Mouse (Mus musculus) liver (tissue): ENCODE data around the gene Il5.

Source experiments
- DNase-seq: peaks from one replicate; pipeline ENCODE4 v3.0.0-alpha.2; 2020; ENCODE audit warnings: mixed read lengths

Il5 gene

GRCm38 (mm10) chr11:53720715-53721114 is at the start of gene Il5:
Gene Il5 (plus strand): TSS chr11:53720794.
- no peak for DNase-seq

DNA sequence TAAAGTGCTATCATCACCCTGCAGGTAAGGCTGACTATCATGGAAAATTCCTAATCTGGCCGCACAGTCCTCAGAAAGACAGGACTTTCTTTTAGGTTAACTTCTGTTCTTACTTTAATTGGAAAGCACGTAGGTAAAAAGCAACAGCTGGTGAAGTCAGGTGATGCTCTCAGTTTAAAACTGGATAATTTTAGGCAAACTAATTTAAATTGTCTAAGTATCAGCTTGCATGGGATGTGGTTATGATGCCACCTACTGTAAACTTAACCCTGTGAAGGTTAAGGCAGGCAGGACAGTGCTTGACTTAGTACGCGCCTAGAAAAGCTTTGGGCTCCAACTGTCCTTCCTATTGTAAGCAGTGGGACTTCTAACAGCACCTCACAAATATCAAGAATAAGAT is 49.2 kb upstream of the Il5 start:
- no peak for DNase-seq

DNA sequence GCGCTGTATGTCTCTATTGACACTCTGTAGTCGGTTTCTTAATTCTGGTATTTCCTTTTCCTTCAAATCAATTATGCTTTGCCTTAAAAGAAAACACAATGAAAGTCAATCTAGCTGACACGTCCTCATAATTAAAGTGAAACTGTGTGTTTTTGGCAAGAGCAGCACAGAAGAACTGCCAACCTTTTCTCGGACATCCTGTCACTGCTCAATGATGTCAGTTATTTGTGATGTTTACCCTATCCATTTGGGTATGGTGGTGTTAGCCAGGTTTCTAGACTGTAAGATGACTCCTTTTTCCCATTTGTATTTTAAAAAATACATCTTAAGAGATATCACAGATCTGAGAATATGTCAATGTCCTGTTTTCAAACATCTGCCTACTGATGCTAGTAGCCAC is 40.5 kb upstream of the Il5 start:
- no peak for DNase-seq

- DNase-seq: no peak
These were observed 38.9 kb upstream of the Il5 start for GRCm38 (mm10) chr11:53681686-53682085.

DNA sequence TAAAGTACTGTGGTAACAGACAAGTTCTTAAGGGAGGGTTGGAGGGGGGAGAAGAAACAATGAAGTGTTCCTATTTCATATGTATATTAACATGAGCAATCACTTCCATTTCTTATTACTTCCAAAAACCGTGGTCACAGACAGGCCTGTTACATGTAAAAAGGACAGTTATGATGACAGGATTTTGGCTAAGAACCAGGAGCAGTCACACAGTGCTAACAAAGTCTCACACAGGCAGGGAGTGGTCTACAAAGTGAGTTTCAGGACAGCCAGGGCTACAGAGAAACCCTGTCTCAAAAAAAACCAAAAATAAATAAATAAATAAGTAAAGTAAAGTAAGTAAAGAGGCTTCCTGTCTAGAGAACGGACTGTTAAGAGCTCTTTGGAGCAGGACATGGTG is 38.4 kb upstream of the Il5 start:
- no peak for DNase-seq

- DNase-seq: no peak
These were observed 37.5 kb upstream of the Il5 start for GRCm38 (mm10) chr11:53682994-53683530.

GRCm38 (mm10) chr11:53691979-53692378 is 28.6 kb upstream of the Il5 start:
- no peak for DNase-seq

GRCm38 (mm10) chr11:53698521-53698920 is 22.1 kb upstream of the Il5 start:
- DNase-seq: no peak

DNA sequence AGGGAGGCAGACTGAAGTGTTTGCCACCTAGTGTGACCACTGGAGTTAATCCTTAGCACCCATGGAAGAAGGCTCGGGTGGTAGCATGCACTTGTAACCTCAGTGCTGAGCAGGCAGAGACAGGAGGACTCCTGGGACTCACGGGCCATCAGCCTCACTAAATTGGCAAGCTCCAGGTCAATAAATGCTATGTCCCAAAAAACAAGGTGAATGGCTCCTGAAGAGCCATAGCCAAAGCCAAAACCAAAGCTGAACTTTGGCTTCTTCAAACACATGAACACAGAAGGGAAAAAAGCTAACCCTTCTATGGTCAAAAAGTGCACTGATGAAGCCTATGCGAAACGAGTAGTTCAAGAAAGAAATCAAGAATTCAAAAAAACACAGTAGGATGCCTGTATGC is 21.2 kb upstream of the Il5 start:
- DNase-seq: no peak

DNA sequence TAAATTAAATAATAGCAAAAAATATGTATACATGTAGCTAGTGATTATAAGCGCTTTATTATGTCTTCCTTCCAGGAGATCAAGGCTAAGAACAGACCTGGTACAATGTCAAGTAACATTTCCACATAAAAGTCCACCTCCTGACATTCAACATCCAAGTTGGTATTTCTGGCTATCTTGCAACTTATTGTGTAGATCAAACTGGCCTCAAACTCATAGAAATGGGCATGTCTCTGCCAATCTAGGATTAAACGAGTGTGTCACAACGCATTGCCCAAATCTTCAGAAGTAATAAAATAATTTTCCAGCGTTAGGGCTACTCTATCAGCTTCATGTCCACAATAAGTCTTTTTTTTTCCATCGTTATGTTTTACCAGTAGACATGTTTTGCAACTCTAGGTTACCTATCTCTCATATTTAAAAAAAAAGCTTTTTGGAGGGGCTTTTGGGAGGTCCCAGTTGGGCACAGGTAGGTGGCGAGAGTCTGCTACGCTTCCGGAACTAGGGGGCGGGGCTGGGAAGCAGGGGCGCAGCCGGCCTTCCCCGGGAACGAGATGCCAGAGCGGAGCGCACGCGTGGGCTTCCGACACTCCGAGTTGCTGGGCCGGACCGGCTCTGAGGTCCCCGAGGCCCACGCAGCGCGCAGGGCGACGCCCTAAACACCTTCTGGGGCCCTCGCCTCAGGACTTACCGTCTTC is 14.2 kb upstream of the Il5 start:
- peak; percentile 76 for DNase-seq

- peak; percentile 95 for DNase-seq
These were observed 13.5 kb upstream of the Il5 start, which contains the start of gene Rad50 for GRCm38 (mm10) chr11:53706934-53707717. Gene Rad50 (minus strand): TSS chr11:53707319.

- no peak for DNase-seq
These were observed 12.9 kb upstream of the Il5 start for GRCm38 (mm10) chr11:53707718-53708009.

DNA sequence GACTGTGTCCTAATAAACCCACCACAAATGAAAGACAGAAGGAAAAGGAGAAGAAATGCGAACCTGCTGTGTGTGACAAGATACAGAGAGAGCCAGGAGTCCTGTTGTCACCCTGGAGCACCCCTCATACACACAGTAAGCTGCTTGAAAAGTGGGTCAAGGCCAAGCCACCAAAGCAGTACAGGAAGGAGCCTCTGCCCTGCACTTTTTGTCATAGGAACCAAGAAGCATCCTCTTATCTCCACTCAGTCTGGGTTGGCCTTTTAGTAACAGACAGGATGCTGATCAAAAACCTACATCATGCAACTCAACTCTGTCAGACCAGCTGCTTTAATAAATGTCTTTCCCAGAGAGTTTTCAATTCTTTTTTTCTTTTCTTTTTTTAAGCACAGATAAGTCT is 893 bp upstream of the Il5 start:
- no peak for DNase-seq

DNA sequence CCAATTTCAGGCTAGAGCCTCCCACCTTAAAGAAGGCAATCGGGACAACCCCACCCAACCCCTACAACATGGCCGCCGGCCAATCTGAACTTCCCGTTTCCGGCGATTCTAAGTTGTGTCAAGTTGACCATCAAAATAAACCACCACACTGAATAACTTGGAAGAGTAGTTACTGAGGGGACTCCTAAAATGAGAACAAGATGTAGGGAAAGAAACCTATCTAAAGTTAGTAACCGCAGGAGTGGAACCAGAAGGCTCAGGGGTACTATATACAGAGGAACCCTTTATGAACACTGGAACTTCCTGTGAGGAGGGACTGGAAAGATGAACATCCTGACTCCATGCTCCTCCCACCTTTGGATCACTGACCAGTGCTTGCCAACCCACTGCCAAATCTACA is 10.9 kb downstream of the Il5 start:
- DNase-seq: no peak

DNA sequence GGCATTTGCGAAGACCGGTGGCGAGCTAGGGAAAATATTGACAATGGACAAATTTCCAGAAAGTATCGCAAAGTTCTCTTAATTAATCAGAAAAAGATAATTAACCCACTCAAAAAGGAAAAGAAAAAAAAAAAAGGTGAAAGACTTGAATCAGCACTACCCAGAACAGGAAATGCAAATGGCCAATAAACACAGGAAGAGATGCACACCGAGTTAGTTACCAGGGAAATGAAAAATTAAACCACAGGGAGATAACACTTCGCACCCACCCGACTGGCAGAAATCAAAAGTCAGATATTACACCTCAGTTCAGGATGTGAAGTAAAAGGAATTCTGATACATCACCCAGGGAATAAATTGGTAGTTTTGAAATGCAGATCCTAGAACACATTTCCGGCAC is 11.7 kb downstream of the Il5 start:
- no peak for DNase-seq

GRCm38 (mm10) chr11:53733824-53734223 is 13.2 kb downstream of the Il5 start:
- DNase-seq: peak; percentile 19

GRCm38 (mm10) chr11:53734431-53734830 is 13.8 kb downstream of the Il5 start:
- DNase-seq: no peak

DNA sequence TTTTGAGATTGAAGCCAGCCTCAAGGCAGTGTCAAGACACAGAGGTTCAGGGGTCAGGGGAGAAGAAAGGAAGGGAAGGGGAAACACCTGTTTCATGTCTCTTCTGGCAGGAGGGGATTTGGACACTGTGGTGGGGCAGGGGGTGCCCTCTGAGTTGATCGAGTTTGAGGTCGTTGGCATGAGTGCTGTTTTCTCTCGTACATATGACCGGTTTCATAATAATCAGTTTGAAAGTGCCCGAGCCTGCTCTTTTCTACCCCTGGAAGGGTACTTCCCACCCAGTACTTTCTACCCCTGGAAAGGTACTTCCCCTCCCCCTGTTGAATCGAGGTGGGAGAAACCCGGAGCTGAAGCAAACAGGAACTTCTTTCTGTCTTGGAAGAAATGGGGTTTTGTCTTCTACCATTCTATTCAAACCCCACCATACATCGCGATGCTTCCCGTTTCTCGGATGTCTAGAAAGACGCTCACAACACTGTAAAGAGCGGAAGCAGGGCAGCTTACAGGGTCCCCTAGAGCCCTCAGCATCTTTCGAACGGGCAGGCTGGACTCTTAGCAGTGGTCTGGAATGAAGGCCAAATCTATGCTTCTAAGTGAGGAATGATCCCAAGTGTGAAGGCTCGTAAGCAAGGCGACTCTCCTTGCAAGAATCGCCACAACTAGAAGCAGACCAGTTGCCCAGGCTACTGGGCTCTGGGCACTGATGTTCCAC is 14.5 kb downstream of the Il5 start:
- DNase-seq: no peak

GRCm38 (mm10) chr11:53735682-53736245 is 15.2 kb downstream of the Il5 start:
- DNase-seq: peak; percentile 72

DNA sequence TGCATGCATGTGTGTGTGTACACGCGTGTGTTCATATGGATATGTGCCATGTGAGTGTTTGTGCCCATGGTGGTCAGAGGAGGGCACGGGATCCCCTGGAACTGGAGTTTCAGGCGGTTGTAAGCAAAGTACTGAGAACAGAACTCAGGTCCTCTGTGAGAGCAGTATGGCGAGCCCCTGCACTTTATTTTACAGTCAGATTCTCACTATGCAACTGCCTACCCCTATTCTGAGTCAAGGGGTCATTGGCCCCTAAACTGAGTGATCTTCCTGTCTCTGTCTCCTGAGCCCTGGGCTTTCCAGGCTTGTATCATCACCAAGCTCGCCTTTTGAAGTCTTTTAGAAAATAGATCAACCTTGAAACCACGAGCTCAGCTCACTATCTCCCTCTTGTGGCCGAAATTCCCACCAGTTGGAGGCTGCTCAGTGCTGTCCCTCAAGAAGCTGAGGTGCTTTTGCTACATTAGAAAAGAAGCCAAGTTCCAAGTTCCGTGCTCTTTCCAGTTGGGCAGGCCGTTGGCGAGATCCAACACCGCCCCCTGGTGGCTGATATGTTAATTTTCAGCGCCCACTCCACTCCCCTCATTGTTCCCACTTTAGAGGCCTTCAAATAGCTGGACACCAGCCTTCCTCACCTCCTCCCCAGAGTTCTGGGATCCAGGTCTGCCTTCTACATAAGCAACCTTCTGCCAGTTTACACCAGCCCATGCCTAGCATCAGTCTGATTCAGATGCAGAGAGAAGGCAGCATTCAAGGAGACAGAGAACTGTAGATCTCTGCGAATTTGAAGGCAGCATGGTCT is 16.4 kb downstream of the Il5 start:
- peak; percentile 76 for DNase-seq

DNA sequence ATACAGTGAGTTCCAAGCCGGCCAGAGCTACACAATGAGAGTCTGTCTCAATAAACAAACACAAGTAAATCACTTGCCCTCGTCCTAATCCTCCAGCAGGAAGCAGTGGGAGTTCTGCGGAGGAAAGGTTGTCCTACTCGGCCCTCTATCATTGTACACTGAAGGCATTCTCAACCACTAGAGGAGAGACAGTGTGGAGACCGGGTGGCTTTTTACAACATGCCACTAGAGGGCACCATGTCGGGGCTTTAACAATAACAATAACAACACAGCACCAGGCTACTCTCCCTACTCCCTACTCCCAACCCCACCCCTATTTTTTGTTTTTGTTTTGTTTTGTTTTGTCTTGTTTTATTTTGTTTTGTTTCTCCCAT is 17.0 kb downstream of the Il5 start:
- peak; percentile 57 for DNase-seq

DNA sequence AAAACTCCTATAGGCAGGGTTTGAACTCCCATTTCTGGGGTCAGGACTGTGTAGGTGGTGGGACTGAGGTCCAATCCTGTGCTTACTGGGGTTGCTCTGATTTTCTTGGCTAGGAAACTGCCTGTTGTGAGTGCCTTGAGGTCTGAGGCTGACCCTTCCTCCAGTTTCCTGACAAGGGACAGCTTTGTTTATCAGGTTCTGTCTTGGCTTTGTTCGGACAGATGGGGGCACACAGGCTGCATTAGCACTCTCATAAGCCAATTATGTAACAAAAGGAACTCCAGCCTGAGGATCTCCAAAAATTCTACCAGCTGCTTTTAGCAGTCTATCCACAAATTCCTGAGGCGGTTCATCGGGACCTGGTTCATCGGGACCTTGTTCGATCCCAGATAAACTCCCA is 21.8 kb downstream of the Il5 start:
- DNase-seq: no peak

DNA sequence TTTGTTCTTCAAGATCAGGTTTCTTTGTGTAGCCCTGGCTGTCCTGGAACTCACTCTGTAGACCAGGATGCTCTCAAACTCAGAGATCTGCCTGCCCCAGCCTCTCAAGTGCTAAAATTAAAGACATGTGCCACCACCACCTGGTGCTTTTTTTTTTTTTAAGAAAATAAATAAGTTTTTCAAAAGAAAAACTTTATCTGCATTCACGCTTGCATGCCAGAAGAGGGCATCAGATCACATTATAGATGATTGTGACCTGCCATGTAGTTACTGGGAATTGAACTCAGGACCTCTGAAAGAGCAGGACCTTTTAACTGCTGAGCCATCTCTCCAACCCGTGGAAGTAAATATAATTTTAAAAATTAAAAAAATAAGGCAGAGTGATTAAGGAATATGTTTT is 24.7 kb downstream of the Il5 start:
- DNase-seq: no peak
